In the genomic region with DNA sequence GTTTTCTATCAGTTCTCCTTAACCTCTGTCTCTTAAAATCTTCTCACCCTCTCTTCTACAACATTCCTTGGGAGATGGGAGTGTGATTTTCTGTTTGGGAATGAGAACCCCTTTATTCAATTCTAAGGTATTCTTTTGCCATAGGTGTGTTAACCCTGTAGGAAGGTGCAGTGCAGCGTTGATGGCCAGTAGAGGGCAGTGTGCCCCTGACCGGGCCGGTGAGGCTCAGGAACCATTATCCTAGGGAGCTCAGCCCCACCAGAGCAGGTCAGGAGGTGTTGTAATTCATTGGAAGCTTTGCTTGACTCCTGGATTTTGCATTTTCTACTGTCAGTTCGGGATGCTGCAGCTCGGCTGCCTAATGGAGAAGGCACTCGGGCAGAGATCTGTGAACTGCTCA, we compare ENCODE assay signal across 9 mouse cellular contexts. TPM values are rescaled to one million over a fixed set of nuclear protein-coding genes. Genes with fewer than 3 reads are reported as not detected.
DNase-seq lines count a peak whose midpoint lies in the region; ATAC-seq and TF ChIP-seq lines count a peak whose summit lies in the region.
"Had no signal": no experiment of that assay in that cellular context is flagged by ENCODE, and none has a peak within 500 bp of the region (broad histone marks: within the 10 kb centered on the region; RNA-seq: fewer than 3 reads in every experiment).

No protein-coding gene starts in this region.

- ATAC-seq in kidney, embryonic 16.5 days (ENCODE audit: low FRiP score, low TSS enrichment) = no peak
- peak; percentile 82 for ATAC-seq in stomach, postnatal 0 days (ENCODE audit: low FRiP score, low TSS enrichment)
- ATAC-seq in frontal cortex, adult (ENCODE audit: low TSS enrichment) = no peak

- no peaks in the 10 kb centered on the region for H3K27me3 ChIP-seq in kidney, adult 2 months (replicated peaks; ENCODE audit: control insufficient read depth, insufficient read depth, low read length)
- no peaks in the 10 kb centered on the region for H3K27me3 ChIP-seq in kidney, embryonic 16.5 days (ENCODE audit: insufficient read depth, low read length)
- no peaks in the 10 kb centered on the region for H3K27me3 ChIP-seq in E14TG2a.4 (ENCODE audit: insufficient read depth, low read length)
- H3K27me3 ChIP-seq in stomach, postnatal 0 days (ENCODE audit: control insufficient read depth, insufficient read depth, low read length) = no peaks in the 10 kb centered on the region
- H3K27me3 ChIP-seq: embryonic facial prominence, embryonic 15.5 days had no signal

- TF ChIP-seq POLR2A in kidney, adult 2 months (IDR thresholded peaks at IDR 0.05; ENCODE audit: low read depth, low read length) = no peak

- no peak overlapping the region for H3K27ac ChIP-seq in kidney, adult 2 months (ENCODE audit: insufficient read depth, low read depth, low read length)
- H3K27ac ChIP-seq in kidney, embryonic 16.5 days (ENCODE audit: low read length) = no peak overlapping the region
- H3K27ac ChIP-seq in stomach, postnatal 0 days (replicated peaks) = no peak overlapping the region
- H3K27ac ChIP-seq: embryonic facial prominence, embryonic 15.5 days had no signal

- H3K4me1 ChIP-seq in kidney, adult 2 months (ENCODE audit: control insufficient read depth, insufficient read depth, low read length) = no peaks in the 10 kb centered on the region
- no peaks in the 10 kb centered on the region for H3K4me1 ChIP-seq in kidney, embryonic 16.5 days (ENCODE audit: insufficient read depth, low read length)
- peaks cover 17% of the 10 kb centered on the region for H3K4me1 ChIP-seq in E14TG2a.4 (replicated peaks; ENCODE audit: low read depth, low read length)
- H3K4me1 ChIP-seq in stomach, postnatal 0 days (replicated peaks; ENCODE audit: control insufficient read depth, insufficient read depth) = no peaks in the 10 kb centered on the region
- H3K4me1 ChIP-seq: embryonic facial prominence, embryonic 15.5 days had no signal

- 61% methylated on average over 6 of the region's 6 CpGs for WGBS in kidney, adult 2 months
- WGBS in kidney, embryonic 16.5 days = 58% methylated on average over 6 of the region's 6 CpGs
- 59% methylated on average over 6 of the region's 6 CpGs for WGBS in stomach, postnatal 0 days

- H3K4me2 ChIP-seq in kidney, embryonic 16.5 days (replicated peaks; ENCODE audit: low read depth, low read length) = no peak overlapping the region
- no peak overlapping the region for H3K4me2 ChIP-seq in stomach, postnatal 0 days (replicated peaks; ENCODE audit: low read depth)
- H3K4me2 ChIP-seq: embryonic facial prominence, embryonic 15.5 days had no signal

- DNase-seq in kidney, adult 2 months = peak; percentile 56
- DNase-seq in adrenal gland, postnatal 25 days = peak; percentile 37
- DNase-seq in kidney, postnatal 36 days = peak; percentile 50 to 76
- peak; percentile 64 for DNase-seq in stomach, postnatal 0 days (ENCODE audit: low spot score)
- DNase-seq in layer of hippocampus, adult 8-10 months (ENCODE audit: low spot score in 2 of 2) = no peak

- H3K36me3 ChIP-seq in kidney, adult 2 months (ENCODE audit: control insufficient read depth, insufficient read depth, low read length) = peaks cover 17% of the 10 kb centered on the region
- peaks cover 75% of the 10 kb centered on the region for H3K36me3 ChIP-seq in kidney, embryonic 16.5 days (ENCODE audit: insufficient read depth, low read length)
- peaks cover 90% of the 10 kb centered on the region for H3K36me3 ChIP-seq in E14TG2a.4 (ENCODE audit: insufficient read depth, low read length)
- H3K36me3 ChIP-seq in stomach, postnatal 0 days (ENCODE audit: control insufficient read depth, insufficient read depth, low read length) = peaks cover 46% of the 10 kb centered on the region

- TF ChIP-seq CTCF in kidney, adult 2 months (conservative IDR thresholded peaks at IDR 0.05; ENCODE audit: insufficient read depth, insufficient read length, low read depth, low read length) = peak; percentile 78
- TF ChIP-seq CTCF in E14TG2a.4 (conservative IDR thresholded peaks at IDR 0.05; ENCODE audit: low read length) = peak; percentile 96
- peak; percentile 84 for TF ChIP-seq CTCF in stomach, postnatal 0 days (IDR thresholded peaks at IDR 0.05; ENCODE audit: low read depth)

- H3K9ac ChIP-seq in kidney, embryonic 16.5 days (replicated peaks; ENCODE audit: low read length) = no peak overlapping the region
- no peak overlapping the region for H3K9ac ChIP-seq in stomach, postnatal 0 days (ENCODE audit: low read length)
- H3K9ac ChIP-seq: embryonic facial prominence, embryonic 15.5 days had no signal

- no peak overlapping the region for H3K4me3 ChIP-seq in kidney, adult 2 months (ENCODE audit: insufficient read depth, low read depth, low read length)
- no peak overlapping the region for H3K4me3 ChIP-seq in kidney, embryonic 16.5 days (ENCODE audit: low read length)
- H3K4me3 ChIP-seq in E14TG2a.4 (replicated peaks; ENCODE audit: low read length) = no peak overlapping the region
- H3K4me3 ChIP-seq in stomach, postnatal 0 days (ENCODE audit: low read depth, low read length) = no peak overlapping the region
- H3K4me3 ChIP-seq: embryonic facial prominence, embryonic 15.5 days had no signal

- no peak for TF ChIP-seq EP300 in stomach, postnatal 0 days (optimal IDR thresholded peaks at IDR 0.05)

- H3K9me3 ChIP-seq in kidney, embryonic 16.5 days (ENCODE audit: low read length) = no peaks in the 10 kb centered on the region
- no peaks in the 10 kb centered on the region for H3K9me3 ChIP-seq in E14TG2a.4 (ENCODE audit: low read length)
- H3K9me3 ChIP-seq in stomach, postnatal 0 days (ENCODE audit: control insufficient read depth, low read length) = no peaks in the 10 kb centered on the region
- H3K9me3 ChIP-seq: embryonic facial prominence, embryonic 15.5 days had no signal

RNA-seq across cellular contexts. Expression of gene Nfrkb, which starts 19.2 kb away (rescaled TPM):
- 12.4 and 13.8 TPM in 2 replicates for polyA plus RNA-seq in kidney, adult 2 months (2012; rRNA removed)
- 21.9 and 23.4 TPM in 2 replicates for polyA plus RNA-seq in kidney, embryonic 16.5 days (2015; fragmentation: Nextera tagmentation; extraction: Ambion mirVana)
- 21.7 and 28.8 TPM in 2 replicates for total RNA-seq in adrenal gland, postnatal 25 days (2021)
- 8.7 and 9.0 TPM in 2 replicates for polyA plus RNA-seq in stomach, postnatal 0 days (2015; fragmentation: Nextera tagmentation; extraction: Ambion mirVana)
- total RNA-seq in layer of hippocampus, adult 8-10 months (2022) = 10 to 100 TPM; 32.5 to 41.1 (median 37.9) TPM

RNA-seq across cellular contexts. Expression of gene Tmem45b, which starts 59.0 kb away (rescaled TPM):
- 67.2 and 73.5 TPM in 2 replicates for polyA plus RNA-seq in kidney, adult 2 months (2012; rRNA removed)
- 27.6 and 31.8 TPM in 2 replicates for polyA plus RNA-seq in kidney, embryonic 16.5 days (2015; fragmentation: Nextera tagmentation; extraction: Ambion mirVana)
- total RNA-seq in adrenal gland, postnatal 25 days (2021) = 21.9 and 25.6 TPM in 2 replicates
- polyA plus RNA-seq in stomach, postnatal 0 days (2015; fragmentation: Nextera tagmentation; extraction: Ambion mirVana) = 106 and 110 TPM in 2 replicates
- not detected for total RNA-seq in layer of hippocampus, adult 8-10 months (2022)

Comparison
In these comparisons a context has a peak if more than half of its experiments do, and no peak if none do; other contexts are left out.
1. DNase-seq: peak in kidney, adult 2 months (single experiment), adrenal gland, postnatal 25 days (single experiment), kidney, postnatal 36 days (2 of 2) and stomach, postnatal 0 days (single experiment); none in layer of hippocampus, adult 8-10 months (0 of 2).
2. Peak in every context shown above with its lines, with median percentiles within 50 percentile points of each other: CTCF ChIP-seq.